Mouse (Mus musculus) adrenal gland, postnatal 25 days (tissue): ENCODE results near the gene Cxcl5. TPM values are rescaled to one million over a fixed set of nuclear protein-coding genes. Genes with fewer than 3 reads are reported as not detected.
"Not testable (repeated sequence)": the region's sequence is repeated elsewhere in the genome, so short reads cannot be mapped to it uniquely, and the experiment has no call there.

Experiments
- DNase-seq: peaks from one replicate; pipeline ENCODE4 v3.0.0; 2021; ENCODE audit warnings: mixed read lengths
- microRNA-seq, 2 experiments: library from miRNA; unstranded; fragments of <30 nt; microRNA quantifications; one replicate each; pipeline ENCODE4 v1.2.0; 2021
- total RNA-seq: library from RNA; stranded (reverse); gene quantifications from 2 replicates; pipeline ENCODE4 v1.2.3, GENCODE M21; 2021

Cxcl5 gene
- total RNA-seq, 1 experiment from 2014 or later = not detected

GRCm38 (mm10) chr5:90785659-90786588, 26.8 kb downstream of the Cxcl5 start, which contains the start of gene Cxcl3:
TSS of gene Cxcl3 (plus strand) at chr5:90786103.
- no peak for DNase-seq

- DNase-seq = no peak
Measured at GRCm38 (mm10) chr5:90788114-90788513, 29.0 kb downstream of the Cxcl5 start.

- no peak for DNase-seq
Measured at GRCm38 (mm10) chr5:90789306-90790073, 30.3 kb downstream of the Cxcl5 start.

- DNase-seq = no peak
Measured at GRCm38 (mm10) chr5:90790074-90790502, 30.9 kb downstream of the Cxcl5 start.

GRCm38 (mm10) chr5:90794195-90794625, 35.0 kb downstream of the Cxcl5 start, which contains the start of gene Cxcl15:
TSS of gene Cxcl15 (plus strand) at chr5:90794534.
- no peak for DNase-seq

- DNase-seq = not testable (repeated sequence)
Measured at GRCm38 (mm10) chr5:90795392-90795791, 36.2 kb downstream of the Cxcl5 start.

GRCm38 (mm10) chr5:90804574-90804973, 45.4 kb downstream of the Cxcl5 start:
- DNase-seq = no peak

GRCm38 (mm10) chr5:90806050-90806449, 46.9 kb downstream of the Cxcl5 start:
- DNase-seq = no peak

GRCm38 (mm10) chr5:90807176-90807950, 48.2 kb downstream of the Cxcl5 start:
- DNase-seq = no peak

Small RNA genes lying within 50 kb of the gene (microRNA-seq; reads per million reads assigned to microRNA genes)
- 0 reads per million in 2 experiments for gene Gm24322

Other genes with a start within 250 kb of the Cxcl5 start
- gene Afm, start 240.4 kb upstream of the Cxcl5 start, total RNA-seq = 2.4 TPM in 1 of 2 replicates, not detected in the other
- not detected in 2 replicates for gene 5830473C10Rik, start 198.3 kb upstream of the Cxcl5 start, total RNA-seq
- gene Rassf6, start 118.7 kb upstream of the Cxcl5 start, total RNA-seq = 1.7 and 2.8 TPM in 2 replicates
- 1.2 and 2.7 TPM in 2 replicates for gene Ppbp, start 9.2 kb downstream of the Cxcl5 start, total RNA-seq
- gene Pf4, start 13.1 kb downstream of the Cxcl5 start, total RNA-seq = 7.6 and 8.4 TPM in 2 replicates
- gene Cxcl3, start 26.7 kb downstream of the Cxcl5 start, total RNA-seq = not detected in 2 replicates
- not detected in 2 replicates for gene Cxcl15, start 35.2 kb downstream of the Cxcl5 start, total RNA-seq
- gene Cxcl1, start 131.9 kb downstream of the Cxcl5 start, total RNA-seq = 0.73 and 1.00 TPM in 2 replicates
- gene Cxcl2, start 144.5 kb downstream of the Cxcl5 start, total RNA-seq = 1.1 TPM in 1 of 2 replicates, not detected in the other
- 12.4 and 18.7 TPM in 2 replicates for gene Mthfd2l, start 171.8 kb downstream of the Cxcl5 start, total RNA-seq